Mouse (Mus musculus): Measurements from ENCODE around the gene Hist1h1c. TPM values are rescaled to one million over a fixed set of nuclear protein-coding genes. Genes with fewer than 3 reads are reported as not detected.

Gene Hist1h1c
- polyA plus RNA-seq (2015; fragmentation: Nextera tagmentation; extraction: Ambion mirVana): 36.9 and 37.8 TPM in 2 replicates

DNA sequence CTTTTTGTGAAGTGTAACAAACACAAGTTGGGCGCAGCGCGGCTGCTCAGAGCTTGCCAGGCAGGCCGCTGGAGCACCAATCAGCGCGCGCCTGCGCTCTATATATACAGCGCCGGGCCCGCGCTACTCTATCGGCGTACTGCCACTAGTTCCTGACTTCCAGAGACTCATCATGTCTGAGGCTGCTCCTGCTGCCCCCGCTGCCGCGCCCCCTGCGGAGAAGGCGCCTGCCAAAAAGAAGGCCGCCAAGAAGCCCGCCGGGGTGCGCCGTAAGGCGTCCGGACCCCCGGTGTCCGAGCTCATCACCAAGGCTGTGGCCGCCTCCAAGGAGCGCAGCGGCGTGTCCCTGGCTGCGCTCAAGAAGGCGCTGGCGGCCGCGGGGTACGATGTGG lies at the start of gene Hist1h1c:
TSS of gene Hist1h1c (plus strand) at position 132 of the 392 bp plus-strand sequence.
- Histone ChIP-seq H3K4me1 (replicated peaks; ENCODE audit: control insufficient read depth, insufficient read depth, low read length) (peaks cover 13% of the 10 kb centered on the region), H3K4me2 (ENCODE audit: low read depth, low read length) (peak within 1 kb of the TSS; percentile 92), H3K9ac (ENCODE audit: low read length) (peak within 1 kb of the TSS; percentile 92), H3K36me3 (ENCODE audit: control insufficient read depth, insufficient read depth, low read length) (no peaks in the 10 kb centered on the region), H3K9me3 (ENCODE audit: control insufficient read depth, low read length) (no peaks in the 10 kb centered on the region), H3K27ac (ENCODE audit: low read length) (peak within 1 kb of the TSS; percentile 100), H3K27me3 (ENCODE audit: control insufficient read depth, insufficient read depth, low read depth, low read length) (no peaks in the 10 kb centered on the region), H3K4me3 (ENCODE audit: low read length) (peak within 1 kb of the TSS; percentile 71)
- ATAC-seq (ENCODE audit: low read depth): peak; percentile 93
- WGBS: under 1% methylated on average over 31 of the region's 38 CpGs

DNA sequence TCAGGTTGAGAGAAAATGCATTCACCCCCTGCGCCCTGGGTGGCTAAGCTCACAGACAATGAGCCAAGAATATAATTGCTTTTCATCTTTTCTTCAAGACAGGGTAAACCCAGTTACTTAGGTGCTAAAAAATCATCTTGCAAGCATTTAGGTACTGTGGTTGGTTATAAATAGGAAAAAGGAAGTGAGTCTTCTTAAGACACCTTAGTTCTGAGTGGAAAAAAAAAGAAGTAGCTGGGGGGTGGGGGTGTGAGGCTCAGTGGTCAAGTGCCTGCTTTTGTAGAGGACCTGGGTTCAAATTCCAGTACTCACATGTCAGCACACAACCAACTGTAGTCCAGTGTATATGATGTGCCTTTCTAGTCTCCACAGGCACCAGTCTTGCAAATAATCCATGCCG lies 49.7 kb upstream of the Hist1h1c start:
- H3K27me3 ChIP-seq (ENCODE audit: control insufficient read depth, insufficient read depth, low read depth, low read length): no peaks in the 10 kb centered on the region
- no peak overlapping the region for H3K4me3 ChIP-seq (ENCODE audit: low read length)
- H3K4me2 ChIP-seq (ENCODE audit: low read depth, low read length): no peak overlapping the region
- H3K27ac ChIP-seq (ENCODE audit: low read length): no peak overlapping the region
- no peak for ATAC-seq (ENCODE audit: low read depth)
- 0 out of 2 replicates have a peak, but pooled peaks cover 3% of the 10 kb centered on the region for H3K4me1 ChIP-seq (replicated peaks; ENCODE audit: control insufficient read depth, insufficient read depth, low read length)
- WGBS: 90% methylated on average over 2 of the region's 2 CpGs
- no peaks in the 10 kb centered on the region for H3K9me3 ChIP-seq (ENCODE audit: control insufficient read depth, low read length)
- H3K9ac ChIP-seq (ENCODE audit: low read length): no peak overlapping the region
- H3K36me3 ChIP-seq (ENCODE audit: control insufficient read depth, insufficient read depth, low read length): no peaks in the 10 kb centered on the region

DNA sequence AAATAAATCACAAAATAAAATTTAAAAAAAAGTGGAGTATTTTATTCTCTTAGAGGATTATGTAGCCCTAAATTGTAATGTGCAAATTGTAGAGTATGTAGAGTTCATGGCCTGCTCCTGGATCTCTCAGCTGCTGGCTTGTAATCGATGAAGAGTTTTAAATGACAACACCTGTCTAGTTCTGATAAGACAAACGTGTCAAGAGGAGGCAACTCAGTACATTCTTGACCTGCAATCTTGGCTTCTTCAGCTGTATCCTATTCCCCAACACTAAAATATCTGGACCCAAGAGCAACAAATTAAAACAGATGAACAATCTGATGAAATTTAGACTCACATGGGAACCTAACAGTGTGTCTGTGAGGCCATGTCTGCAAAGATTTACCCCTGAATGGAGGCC lies 49.1 kb upstream of the Hist1h1c start:
- ATAC-seq (ENCODE audit: low read depth): no peak
- 61% methylated on average over 2 of the region's 2 CpGs for WGBS
- Histone ChIP-seq H3K9me3 (ENCODE audit: control insufficient read depth, low read length) (no peaks in the 10 kb centered on the region), H3K27me3 (ENCODE audit: control insufficient read depth, insufficient read depth, low read depth, low read length) (no peaks in the 10 kb centered on the region), H3K27ac (ENCODE audit: low read length) (no peak overlapping the region), H3K9ac (ENCODE audit: low read length) (no peak overlapping the region), H3K36me3 (ENCODE audit: control insufficient read depth, insufficient read depth, low read length) (no peaks in the 10 kb centered on the region), H3K4me2 (ENCODE audit: low read depth, low read length) (no peak overlapping the region), H3K4me1 (replicated peaks; ENCODE audit: control insufficient read depth, insufficient read depth, low read length) (0 out of 2 replicates have a peak, but pooled peaks cover 3% of the 10 kb centered on the region), H3K4me3 (ENCODE audit: low read length) (no peak overlapping the region)

DNA sequence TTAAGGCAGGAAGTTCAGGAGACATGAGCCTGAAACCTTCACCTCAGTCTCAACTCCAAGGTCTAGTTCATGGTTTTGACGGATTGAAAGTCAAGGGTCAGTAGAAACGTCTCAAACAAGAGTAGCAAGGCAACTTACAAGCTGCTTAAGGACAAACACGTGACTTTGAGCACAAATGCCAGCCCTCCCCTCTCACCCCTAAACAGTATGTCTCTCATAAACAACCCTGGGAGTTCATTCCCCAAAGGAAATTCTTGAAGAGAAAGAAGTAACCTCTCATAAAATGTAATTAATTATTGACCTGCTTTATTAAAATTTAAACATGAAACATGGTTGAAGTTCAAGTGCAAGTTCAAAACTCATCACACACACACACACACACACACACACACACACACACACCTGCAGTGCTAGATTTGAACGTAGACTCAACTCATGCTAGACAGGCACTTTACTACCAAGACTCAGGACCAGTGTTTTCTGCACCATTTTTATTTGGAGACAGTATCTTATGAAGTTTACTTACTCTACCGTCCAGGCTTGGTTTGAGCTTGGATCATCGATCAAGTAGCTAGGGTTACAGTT lies 44.7 kb upstream of the Hist1h1c start:
- Histone ChIP-seq H3K36me3 (ENCODE audit: control insufficient read depth, insufficient read depth, low read length) (no peaks in the 10 kb centered on the region), H3K27me3 (ENCODE audit: control insufficient read depth, insufficient read depth, low read depth, low read length) (no peaks in the 10 kb centered on the region), H3K9ac (ENCODE audit: low read length) (no peak overlapping the region), H3K4me1 (replicated peaks; ENCODE audit: control insufficient read depth, insufficient read depth, low read length) (peaks cover 10% of the 10 kb centered on the region), H3K4me3 (ENCODE audit: low read length) (no peak overlapping the region), H3K27ac (ENCODE audit: low read length) (no peak overlapping the region), H3K4me2 (ENCODE audit: low read depth, low read length) (no peak overlapping the region), H3K9me3 (ENCODE audit: control insufficient read depth, low read length) (no peaks in the 10 kb centered on the region)
- ATAC-seq (ENCODE audit: low read depth): no peak
- 71% methylated on average over 6 of the region's 6 CpGs for WGBS

DNA sequence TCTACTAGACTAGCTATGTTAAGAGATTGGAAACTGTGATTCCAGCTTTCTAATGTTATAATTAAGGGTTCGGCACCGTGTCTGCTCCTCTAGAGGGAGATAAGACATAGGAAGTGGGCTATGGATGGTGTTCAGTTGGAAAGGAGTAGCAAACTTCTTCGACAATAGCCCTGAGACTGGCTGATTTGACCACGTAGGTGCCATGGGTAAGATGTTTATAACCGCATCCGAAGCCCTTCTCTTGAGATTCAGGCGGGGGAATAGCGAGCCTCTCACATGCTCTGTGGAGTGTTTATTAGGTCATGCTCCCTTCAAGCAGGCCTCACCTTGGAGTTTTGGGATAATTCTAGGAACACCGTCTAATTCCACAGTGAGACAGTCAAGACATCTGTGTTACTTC lies 43.7 kb upstream of the Hist1h1c start:
- Histone ChIP-seq H3K4me2 (ENCODE audit: low read depth, low read length) (no peak overlapping the region), H3K4me3 (ENCODE audit: low read length) (no peak overlapping the region), H3K9me3 (ENCODE audit: control insufficient read depth, low read length) (no peaks in the 10 kb centered on the region), H3K4me1 (replicated peaks; ENCODE audit: control insufficient read depth, insufficient read depth, low read length) (peaks cover 14% of the 10 kb centered on the region), H3K27me3 (ENCODE audit: control insufficient read depth, insufficient read depth, low read depth, low read length) (no peaks in the 10 kb centered on the region), H3K36me3 (ENCODE audit: control insufficient read depth, insufficient read depth, low read length) (no peaks in the 10 kb centered on the region), H3K9ac (ENCODE audit: low read length) (no peak overlapping the region), H3K27ac (ENCODE audit: low read length) (no peak overlapping the region)
- ATAC-seq (ENCODE audit: low read depth): no peak
- whole genome bisulfite sequencing: 88% methylated on average over 9 of the region's 9 CpGs

DNA sequence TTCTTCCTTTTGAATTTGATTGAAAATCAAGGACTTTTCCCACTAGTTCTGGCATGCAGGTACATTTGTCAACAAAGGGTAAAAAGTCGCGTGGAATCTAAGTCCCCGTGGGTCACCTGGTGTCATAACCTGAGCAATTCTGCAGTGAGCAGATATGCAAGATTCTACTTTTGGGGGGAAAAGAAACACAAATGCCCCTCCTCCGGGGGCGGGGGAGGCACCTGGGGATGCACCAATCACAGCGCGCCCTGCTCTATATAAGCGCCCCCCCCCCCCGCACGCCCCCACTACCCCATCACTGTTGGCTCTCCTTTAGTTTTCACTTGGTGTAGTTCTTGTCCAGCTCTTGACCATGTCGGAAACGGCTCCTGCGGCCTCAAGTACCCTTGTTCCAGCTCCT lies 43.1 kb upstream of the Hist1h1c start, which contains the start of gene Hist1h1t:
TSS of gene Hist1h1t (plus strand) at position 301 of the 400 bp plus-strand sequence.
- WGBS: 34% methylated on average over 9 of the region's 13 CpGs
- H3K4me3 ChIP-seq (ENCODE audit: low read length): no peak within 1 kb of the TSS
- peak within 1 kb of the TSS; percentile 39; the same call in 1 of the 2 replicates for H3K9ac ChIP-seq (ENCODE audit: low read length)
- peak within 1 kb of the TSS; percentile 9 for H3K4me2 ChIP-seq (ENCODE audit: low read depth, low read length)
- no peaks in the 10 kb centered on the region for H3K9me3 ChIP-seq (ENCODE audit: control insufficient read depth, low read length)
- H3K27ac ChIP-seq (ENCODE audit: low read length): peak within 1 kb of the TSS; percentile 84
- H3K27me3 ChIP-seq (ENCODE audit: control insufficient read depth, insufficient read depth, low read depth, low read length): no peaks in the 10 kb centered on the region
- no peaks in the 10 kb centered on the region for H3K36me3 ChIP-seq (ENCODE audit: control insufficient read depth, insufficient read depth, low read length)
- ATAC-seq (ENCODE audit: low read depth): no peak
- H3K4me1 ChIP-seq (replicated peaks; ENCODE audit: control insufficient read depth, insufficient read depth, low read length): peaks cover 14% of the 10 kb centered on the region

DNA sequence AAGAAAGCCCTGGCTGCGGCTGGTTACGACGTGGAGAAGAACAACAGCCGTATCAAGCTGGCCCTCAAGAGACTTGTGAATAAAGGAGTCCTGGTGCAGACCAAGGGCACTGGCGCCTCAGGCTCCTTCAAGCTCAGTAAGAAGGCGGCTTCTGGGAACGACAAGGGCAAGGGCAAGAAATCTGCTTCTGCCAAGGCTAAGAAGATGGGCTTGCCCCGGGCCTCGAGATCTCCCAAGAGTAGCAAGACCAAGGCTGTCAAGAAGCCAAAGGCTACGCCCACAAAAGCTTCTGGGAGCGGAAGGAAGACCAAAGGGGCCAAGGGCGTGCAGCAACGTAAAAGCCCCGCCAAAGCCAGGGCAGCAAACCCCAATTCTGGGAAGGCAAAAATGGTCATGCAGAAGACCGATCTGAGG lies 42.5 kb upstream of the Hist1h1c start:
- Histone ChIP-seq H3K4me3 (ENCODE audit: low read length) (no peak overlapping the region), H3K9me3 (ENCODE audit: control insufficient read depth, low read length) (no peaks in the 10 kb centered on the region), H3K27me3 (ENCODE audit: control insufficient read depth, insufficient read depth, low read depth, low read length) (no peaks in the 10 kb centered on the region), H3K4me1 (replicated peaks; ENCODE audit: control insufficient read depth, insufficient read depth, low read length) (peaks cover 17% of the 10 kb centered on the region), H3K4me2 (ENCODE audit: low read depth, low read length) (peak overlapping the region; percentile 9), H3K36me3 (ENCODE audit: control insufficient read depth, insufficient read depth, low read length) (no peaks in the 10 kb centered on the region), H3K9ac (ENCODE audit: low read length) (peak overlapping the region; percentile 39; the same call in 1 of the 2 replicates), H3K27ac (ENCODE audit: low read length) (peak overlapping the region; percentile 84)
- ATAC-seq (ENCODE audit: low read depth): no peak
- WGBS: 57% methylated on average over 15 of the region's 15 CpGs

DNA sequence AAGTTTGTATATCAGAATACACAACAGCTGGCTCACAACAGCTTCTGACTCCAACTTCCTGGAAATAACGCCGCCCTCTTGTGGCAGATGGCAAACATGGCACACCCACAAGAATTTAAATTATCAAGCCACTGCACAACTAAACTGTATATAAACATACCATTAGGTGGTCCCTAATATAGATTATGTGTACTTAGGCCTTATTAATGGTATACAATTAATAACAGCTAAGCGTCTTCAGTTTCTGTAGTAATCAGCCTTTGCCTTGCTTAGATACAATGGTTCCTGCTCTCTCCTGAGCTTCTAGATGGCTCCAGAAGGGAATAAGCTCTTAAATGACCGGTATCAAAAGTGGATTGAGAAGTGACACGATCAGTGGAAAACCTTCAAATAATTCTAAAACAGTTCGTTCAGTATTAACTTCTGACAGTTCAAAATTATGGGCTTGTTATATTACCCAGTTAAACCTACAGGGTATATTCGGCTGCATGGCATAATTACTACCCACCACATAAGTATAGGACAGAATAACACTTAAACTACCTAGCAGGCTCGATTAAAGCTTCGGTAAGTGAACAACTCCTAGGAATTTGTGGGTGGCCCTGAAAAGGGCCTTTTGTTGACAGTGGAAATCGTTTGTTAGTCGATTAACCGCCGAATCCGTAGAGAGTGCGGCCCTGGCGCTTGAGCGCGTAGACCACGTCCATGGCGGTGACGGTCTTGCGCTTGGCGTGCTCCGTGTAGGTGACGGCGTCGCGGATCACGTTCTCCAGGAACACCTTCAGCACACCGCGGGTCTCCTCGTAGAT lies 40.9 kb upstream of the Hist1h1c start:
- H3K4me2 ChIP-seq (ENCODE audit: low read depth, low read length): peak overlapping the region; percentile 74
- H3K4me1 ChIP-seq (replicated peaks; ENCODE audit: control insufficient read depth, insufficient read depth, low read length): peaks cover 18% of the 10 kb centered on the region
- ATAC-seq (ENCODE audit: low read depth): peak; percentile 39
- H3K9ac ChIP-seq (ENCODE audit: low read length): peak overlapping the region; percentile 63
- H3K9me3 ChIP-seq (ENCODE audit: control insufficient read depth, low read length): no peaks in the 10 kb centered on the region
- H3K4me3 ChIP-seq (ENCODE audit: low read length): peak overlapping the region; percentile 51
- H3K27ac ChIP-seq (ENCODE audit: low read length): peak overlapping the region; percentile 91
- no peaks in the 10 kb centered on the region for H3K27me3 ChIP-seq (ENCODE audit: control insufficient read depth, insufficient read depth, low read depth, low read length)
- H3K36me3 ChIP-seq (ENCODE audit: control insufficient read depth, insufficient read depth, low read length): no peaks in the 10 kb centered on the region
- 0% methylated on average over 21 of the region's 32 CpGs for WGBS

DNA sequence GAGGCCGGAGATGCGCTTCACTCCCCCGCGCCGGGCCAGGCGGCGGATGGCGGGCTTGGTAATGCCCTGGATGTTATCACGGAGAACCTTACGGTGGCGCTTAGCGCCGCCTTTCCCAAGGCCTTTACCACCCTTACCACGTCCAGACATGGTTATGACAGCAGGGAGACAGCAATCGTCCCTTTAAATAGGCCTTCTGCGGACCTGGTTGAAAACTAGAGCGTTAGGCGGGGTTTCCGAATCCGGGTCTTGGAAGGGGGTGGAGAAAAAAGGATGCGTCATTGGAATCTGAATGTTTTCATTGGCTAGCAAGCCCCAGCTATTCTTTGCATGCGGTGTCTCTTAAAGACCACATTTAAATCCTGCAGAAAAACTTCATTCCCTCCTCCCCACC lies 40.3 kb upstream of the Hist1h1c start, which contains the start of gene Hist1h4c:
TSS of gene Hist1h4c (minus strand) at position 155 of the 394 bp plus-strand sequence.
- H3K4me1 ChIP-seq (replicated peaks; ENCODE audit: control insufficient read depth, insufficient read depth, low read length): peaks cover 18% of the 10 kb centered on the region

More for the DNA sequence above, 40.3 kb upstream of the Hist1h1c start, which contains the start of gene Hist1h4c:
- 0% methylated on average over 21 of the region's 22 CpGs for WGBS
- H3K27ac ChIP-seq (ENCODE audit: low read length): peak within 1 kb of the TSS; percentile 91
- peak within 1 kb of the TSS; percentile 51 for H3K4me3 ChIP-seq (ENCODE audit: low read length)
- no peaks in the 10 kb centered on the region for H3K27me3 ChIP-seq (ENCODE audit: control insufficient read depth, insufficient read depth, low read depth, low read length)
- no peaks in the 10 kb centered on the region for H3K9me3 ChIP-seq (ENCODE audit: control insufficient read depth, low read length)
- H3K9ac ChIP-seq (ENCODE audit: low read length): peak within 1 kb of the TSS; percentile 63
- H3K36me3 ChIP-seq (ENCODE audit: control insufficient read depth, insufficient read depth, low read length): no peaks in the 10 kb centered on the region
- peak within 1 kb of the TSS; percentile 74 for H3K4me2 ChIP-seq (ENCODE audit: low read depth, low read length)
- peak; percentile 96 for ATAC-seq (ENCODE audit: low read depth)

Data from lung, embryonic 16.5 days (tissue).